Mouse (Mus musculus) intestine, postnatal 0 days (tissue): ENCODE results near the gene Lpp. TPM values are rescaled to one million over a fixed set of nuclear protein-coding genes. Genes with fewer than 3 reads are reported as not detected.

Source experiments
- ATAC-seq: fragments of 200-750 bp; cut with Nextera tagmentation; 2 replicates; pipeline ENCODE4 v1.8.0; 2017; ENCODE audit warnings: mild to moderate bottlenecking, moderate TSS enrichment, moderate library complexity
- H3K27ac ChIP-seq: fragments of 300-500 bp; sonication (generic); 2 replicates; pipeline ENCODE4 v1.5.1; 2014; ENCODE audit warnings: mild to moderate bottlenecking, low read depth, low read length, moderate library complexity
- H3K27me3 ChIP-seq: fragments of 300-500 bp; sonication (generic); replicated peaks from 2 replicates; pipeline ENCODE4 v1.6.1; 2014; ENCODE audit warnings: low read length, mixed read lengths; ENCODE audit not compliant: control insufficient read depth, insufficient read depth
- H3K36me3 ChIP-seq: fragments of 300-500 bp; sonication (generic); 2 replicates; pipeline ENCODE4 v1.6.1; 2014; ENCODE audit warnings: mild to moderate bottlenecking, moderate library complexity; ENCODE audit not compliant: control insufficient read depth, insufficient read depth
- H3K4me1 ChIP-seq: fragments of 300-500 bp; sonication (generic); replicated peaks from 2 replicates; pipeline ENCODE4 v1.6.1; 2014; ENCODE audit warnings: antibody characterized with exemption, low read length, mixed read lengths; ENCODE audit not compliant: control insufficient read depth, insufficient read depth
- H3K4me2 ChIP-seq: fragments of 300-500 bp; sonication (generic); replicated peaks from 2 replicates; pipeline ENCODE4 v1.6.1; 2014; ENCODE audit warnings: low read depth, mild to moderate bottlenecking, moderate library complexity
- H3K4me3 ChIP-seq: fragments of 300-500 bp; sonication (generic); 2 replicates; pipeline ENCODE4 v1.5.1; 2014; ENCODE audit warnings: low read depth, low read length
- H3K9ac ChIP-seq: fragments of 300-500 bp; sonication (generic); 2 replicates; pipeline ENCODE4 v1.6.1; 2014; ENCODE audit warnings: mild to moderate bottlenecking, low read depth, low read length
- H3K9me3 ChIP-seq: fragments of 300-500 bp; sonication (generic); 2 replicates; pipeline ENCODE4 v1.6.1; 2016; ENCODE audit warnings: mixed run types; ENCODE audit not compliant: control insufficient read depth
- CTCF ChIP-seq: sonication (generic); IDR thresholded peaks from 2 replicates; pipeline ENCODE4 v1.5.1; 2016; ENCODE audit warnings: low read depth, mild to moderate bottlenecking, control low read depth, antibody characterized with exemption, moderate library complexity
- WGBS: fragments of 180-500 bp; shearing (Covaris S2); extraction: QIAGEN DNeasy Blood & Tissue Kit; methylation state at CpG from one replicate; pipeline ENCODE4 v1.1.7; 2014; 5-methylcytosine and 5-hydroxymethylcytosine counted together
- polyA plus RNA-seq: library from polyadenylated mRNA; unstranded; fragments of >200 nt; fragmentation: Nextera tagmentation; extraction: Ambion mirVana; gene quantifications from 2 replicates; pipeline ENCODE4 v1.2.1, GENCODE M21; 2015

Lpp gene
- polyA plus RNA-seq, 1 experiment from 2014 or later = 32.8 TPM

DNA sequence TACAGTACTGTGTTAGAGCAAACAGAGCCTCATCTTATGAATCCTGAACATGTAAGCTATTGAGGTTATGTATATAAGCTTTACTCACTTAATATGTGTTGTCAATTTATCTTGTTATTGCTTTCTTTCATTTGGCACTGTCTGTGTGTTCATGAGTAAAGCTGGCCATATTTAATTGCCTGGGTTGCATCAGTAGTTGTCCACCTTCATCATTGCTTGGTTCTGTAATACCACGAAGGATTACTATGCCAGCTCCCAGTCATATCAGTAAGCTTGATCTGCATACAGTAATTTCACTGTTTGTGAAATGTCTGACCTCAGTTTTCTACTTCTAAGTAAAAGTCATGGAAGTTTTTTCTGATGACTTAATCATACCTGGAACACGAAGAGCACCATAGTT lies 401.4 kb downstream of the Lpp start:
- 61% methylated on average over 2 of the region's 2 CpGs for WGBS
- no peak overlapping the region for H3K27ac ChIP-seq
- H3K36me3 ChIP-seq = no peaks in the 10 kb centered on the region
- no peak overlapping the region for H3K4me2 ChIP-seq
- H3K27me3 ChIP-seq = no peaks in the 10 kb centered on the region
- H3K9ac ChIP-seq = no peak overlapping the region
- TF ChIP-seq CTCF = no peak
- ATAC-seq = no peak
- H3K9me3 ChIP-seq = no peaks in the 10 kb centered on the region
- H3K4me1 ChIP-seq = no peaks in the 10 kb centered on the region
- H3K4me3 ChIP-seq = no peak overlapping the region

DNA sequence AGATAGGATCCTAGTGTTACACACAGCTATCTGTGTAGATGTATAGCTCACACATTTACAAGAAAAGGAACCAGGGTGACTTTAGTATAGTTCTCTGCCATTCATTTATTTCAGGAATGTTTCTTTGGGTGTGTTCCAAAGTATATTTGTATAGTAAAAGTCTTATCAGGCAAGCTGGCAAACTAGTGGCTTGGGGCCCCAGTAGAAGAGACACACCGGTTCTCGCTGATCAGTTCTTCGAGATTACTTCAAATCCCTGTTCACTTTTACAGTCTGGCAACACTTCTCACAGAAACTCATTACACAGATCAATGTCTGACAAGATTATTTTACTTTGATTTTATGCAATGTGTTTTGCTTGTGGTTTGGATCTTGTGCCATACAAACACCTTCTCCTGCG lies 408.0 kb downstream of the Lpp start:
- no peak overlapping the region for H3K4me3 ChIP-seq
- H3K27me3 ChIP-seq = no peaks in the 10 kb centered on the region
- H3K4me1 ChIP-seq = no peaks in the 10 kb centered on the region
- no peak for ATAC-seq
- H3K27ac ChIP-seq = no peak overlapping the region
- no peaks in the 10 kb centered on the region for H3K36me3 ChIP-seq
- WGBS = 45% methylated on average over 4 of the region's 4 CpGs
- no peak overlapping the region for H3K9ac ChIP-seq
- no peak for TF ChIP-seq CTCF
- H3K4me2 ChIP-seq = no peak overlapping the region
- H3K9me3 ChIP-seq = no peaks in the 10 kb centered on the region

DNA sequence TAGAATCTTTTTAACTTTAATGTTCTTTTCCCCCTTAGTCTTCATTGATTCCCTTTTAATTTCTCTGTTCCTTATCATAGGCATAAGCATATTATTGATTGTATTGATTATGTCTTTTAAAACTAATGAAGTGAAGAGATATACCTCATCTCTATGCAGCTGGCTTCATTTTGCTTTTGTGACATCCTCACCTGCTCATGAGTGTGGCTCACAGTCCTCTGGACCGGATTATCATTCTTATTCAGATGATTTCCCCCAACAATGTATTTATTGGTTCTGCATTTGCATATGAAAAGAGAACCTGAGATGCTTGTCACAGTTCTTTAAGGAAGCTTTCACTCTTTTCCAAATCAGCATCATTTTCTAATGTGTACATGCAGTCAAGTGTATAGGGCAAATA lies 408.5 kb downstream of the Lpp start:
- Histone ChIP-seq H3K27me3 (no peaks in the 10 kb centered on the region), H3K36me3 (no peaks in the 10 kb centered on the region), H3K9ac (no peak overlapping the region), H3K27ac (no peak overlapping the region), H3K4me1 (no peaks in the 10 kb centered on the region), H3K4me3 (no peak overlapping the region), H3K4me2 (no peak overlapping the region), H3K9me3 (no peaks in the 10 kb centered on the region)
- WGBS = 87% methylated on average over 1 of the region's 1 CpGs
- TF ChIP-seq CTCF = no peak
- ATAC-seq = no peak

DNA sequence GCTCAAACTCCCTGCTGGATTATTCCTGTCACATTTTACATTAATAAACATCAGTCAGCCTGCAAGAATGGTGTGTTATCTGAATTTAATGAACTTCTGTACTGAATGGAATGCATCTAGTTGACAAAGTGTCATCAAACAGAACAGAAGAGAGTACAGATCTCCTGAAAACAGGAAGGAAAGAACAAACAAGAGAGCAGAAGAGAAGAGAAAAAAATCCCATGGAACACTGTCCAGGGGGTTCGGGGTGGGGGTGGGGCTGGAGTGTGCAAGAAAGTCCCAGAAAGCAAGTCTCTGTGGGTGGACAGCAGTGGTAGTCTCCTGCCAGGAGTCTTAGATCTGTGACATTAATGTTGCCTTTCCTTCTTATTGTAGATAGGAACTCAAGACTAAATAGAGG lies 412.8 kb downstream of the Lpp start:
- ATAC-seq = no peak
- TF ChIP-seq CTCF = no peak
- H3K4me1 ChIP-seq = no peaks in the 10 kb centered on the region
- H3K36me3 ChIP-seq = no peaks in the 10 kb centered on the region
- H3K4me3 ChIP-seq = no peak overlapping the region
- H3K9ac ChIP-seq = no peak overlapping the region
- WGBS = 97% methylated on average over 1 of the region's 1 CpGs
- H3K9me3 ChIP-seq = no peaks in the 10 kb centered on the region
- H3K27ac ChIP-seq = no peak overlapping the region
- H3K4me2 ChIP-seq = no peak overlapping the region
- H3K27me3 ChIP-seq = no peaks in the 10 kb centered on the region

DNA sequence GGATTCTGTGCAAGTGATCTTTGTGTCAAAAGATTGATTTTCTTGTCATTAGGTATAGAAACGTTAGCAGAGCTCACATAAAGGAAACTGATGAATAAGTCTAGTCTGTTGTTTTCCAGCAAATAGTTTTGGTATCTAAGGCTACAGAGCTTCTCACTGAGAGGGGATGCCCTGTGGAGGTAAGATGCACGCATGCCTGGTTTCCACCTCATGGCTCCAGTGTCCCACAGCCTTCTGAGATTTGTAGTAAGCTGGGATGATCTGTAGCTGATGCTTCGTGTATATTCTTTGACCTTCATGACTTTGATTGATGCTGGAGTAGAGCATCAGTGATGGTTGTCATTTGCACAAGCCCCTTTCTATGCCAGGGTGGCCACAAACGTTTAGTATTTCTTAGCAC lies 414.3 kb downstream of the Lpp start:
- H3K27me3 ChIP-seq = no peaks in the 10 kb centered on the region
- H3K9me3 ChIP-seq = no peaks in the 10 kb centered on the region
- no peak for TF ChIP-seq CTCF
- 74% methylated on average over 4 of the region's 4 CpGs for WGBS
- H3K27ac ChIP-seq = no peak overlapping the region
- no peak overlapping the region for H3K4me2 ChIP-seq
- H3K9ac ChIP-seq = no peak overlapping the region
- H3K4me3 ChIP-seq = no peak overlapping the region
- ATAC-seq = no peak
- H3K4me1 ChIP-seq = no peaks in the 10 kb centered on the region
- no peaks in the 10 kb centered on the region for H3K36me3 ChIP-seq

DNA sequence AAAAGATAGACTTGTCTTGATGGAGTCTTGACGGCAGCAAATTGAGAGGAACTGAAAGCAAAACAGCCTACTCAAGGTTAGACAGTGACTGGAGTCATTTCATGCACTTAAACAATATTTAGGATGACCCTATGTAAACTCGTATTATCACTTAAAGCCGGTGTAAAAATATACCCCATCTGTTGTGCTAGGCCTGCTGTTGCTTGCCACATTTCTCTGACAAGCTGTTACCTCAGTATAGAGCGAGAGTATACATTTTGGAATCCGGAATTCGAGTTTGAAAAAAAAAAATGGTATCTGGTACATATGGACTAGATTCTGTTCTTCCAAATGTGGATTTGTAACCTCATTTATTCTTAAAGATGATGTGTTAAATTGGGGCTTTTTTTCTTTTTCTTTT lies 416.5 kb downstream of the Lpp start:
- Histone ChIP-seq H3K4me1 (no peaks in the 10 kb centered on the region), H3K4me2 (no peak overlapping the region), H3K27ac (no peak overlapping the region), H3K4me3 (no peak overlapping the region), H3K9me3 (no peaks in the 10 kb centered on the region), H3K9ac (no peak overlapping the region), H3K36me3 (no peaks in the 10 kb centered on the region), H3K27me3 (no peaks in the 10 kb centered on the region)
- TF ChIP-seq CTCF = no peak
- ATAC-seq = no peak
- WGBS = 89% methylated on average over 6 of the region's 6 CpGs

DNA sequence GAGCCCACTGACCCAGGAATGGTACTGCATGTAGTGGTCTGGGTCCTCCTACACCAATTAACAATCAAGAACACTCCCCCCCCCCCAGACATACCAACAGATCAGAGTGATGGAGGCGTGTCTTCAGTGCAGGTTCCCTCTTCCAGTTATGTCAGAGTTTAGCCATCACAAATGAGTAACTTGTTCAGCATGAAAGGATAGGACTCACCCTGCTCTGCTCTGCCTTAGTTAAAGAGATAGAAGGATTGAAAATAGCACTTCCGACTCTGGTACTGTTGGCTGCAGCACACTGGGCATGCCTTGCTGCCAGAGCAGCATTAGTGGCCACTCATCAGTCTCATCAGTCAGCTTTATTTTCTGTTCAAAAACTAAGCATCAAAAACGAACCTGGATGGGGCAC lies 423.3 kb downstream of the Lpp start:
- Histone ChIP-seq H3K27me3 (no peaks in the 10 kb centered on the region), H3K9ac (no peak overlapping the region), H3K27ac (no peak overlapping the region), H3K4me1 (no peaks in the 10 kb centered on the region), H3K4me2 (no peak overlapping the region), H3K4me3 (no peak overlapping the region), H3K36me3 (no peaks in the 10 kb centered on the region), H3K9me3 (no peaks in the 10 kb centered on the region)
- 85% methylated on average over 3 of the region's 3 CpGs for WGBS
- no peak for ATAC-seq
- no peak for TF ChIP-seq CTCF
